Mouse (Mus musculus) testis, postnatal 10 days (tissue): ENCODE measurements around the gene Fam161b.
A peak's percentile ranks its signal among the peaks of the same experiment; 100 is the strongest.
"Not testable (repeated sequence)": the region's sequence is repeated elsewhere in the genome, so short reads cannot be mapped to it uniquely, and the experiment has no call there.

Experiments
- DNase-seq: peaks from one replicate; pipeline ENCODE4 v3.0.0; 2021; ENCODE audit warnings: low spot score

The Fam161b gene

GRCm38 (mm10) chr12:84382369-84382768, 20.7 kb upstream of the Fam161b start:
- DNase-seq = no peak

- DNase-seq = no peak
Measured at GRCm38 (mm10) chr12:84373831-84374481, 12.3 kb upstream of the Fam161b start.

GRCm38 (mm10) chr12:84371647-84372046, 10.0 kb upstream of the Fam161b start:
- DNase-seq = no peak

GRCm38 (mm10) chr12:84366971-84367370, 5.3 kb upstream of the Fam161b start:
- peak; percentile 61 for DNase-seq

- DNase-seq = no peak
Measured at GRCm38 (mm10) chr12:84365137-84365536, 3.5 kb upstream of the Fam161b start.

GRCm38 (mm10) chr12:84364291-84364690, 2.7 kb upstream of the Fam161b start:
- DNase-seq = no peak

- no peak for DNase-seq
Measured at GRCm38 (mm10) chr12:84362872-84363271, 1.2 kb upstream of the Fam161b start.

GRCm38 (mm10) chr12:84358699-84359098, 2.9 kb downstream of the Fam161b start:
- DNase-seq = not testable (repeated sequence)

- peak; percentile 71 for DNase-seq
Measured at GRCm38 (mm10) chr12:84347192-84347591, 14.4 kb downstream of the Fam161b start.

GRCm38 (mm10) chr12:84336963-84337625, 24.5 kb downstream of the Fam161b start:
- no peak for DNase-seq

- no peak for DNase-seq
Measured at GRCm38 (mm10) chr12:84327111-84327512, 34.5 kb downstream of the Fam161b start.

GRCm38 (mm10) chr12:84316721-84317621, 44.7 kb downstream of the Fam161b start, which contains the start of gene Zfp410:
Zfp410 (plus strand) TSS chr12:84316852.
- peak; percentile 86 for DNase-seq

GRCm38 (mm10) chr12:84316006-84316405, 45.6 kb downstream of the Fam161b start:
- DNase-seq = no peak

- DNase-seq = no peak
Measured at GRCm38 (mm10) chr12:84311306-84311705, 50.3 kb downstream of the Fam161b start.

GRCm38 (mm10) chr12:84304554-84304953, 57.1 kb downstream of the Fam161b start:
- no peak for DNase-seq

GRCm38 (mm10) chr12:84304101-84304500, 57.5 kb downstream of the Fam161b start:
- no peak for DNase-seq

GRCm38 (mm10) chr12:84299265-84299664, 62.4 kb downstream of the Fam161b start:
- no peak for DNase-seq

GRCm38 (mm10) chr12:84297851-84298250, 63.8 kb downstream of the Fam161b start:
- no peak for DNase-seq
